Mouse (Mus musculus) heart, embryonic 11.5 days (tissue): ENCODE measurements at regions not wholly inside any gene's neighbourhood (a gene's known extent, or its start where the extent isn't known, plus 50 kb on each side); places are given as distances from the start of the nearest gene placed in this dataset.
"Not testable (repeated sequence)": the region's sequence is repeated elsewhere in the genome, so short reads cannot be mapped to it uniquely, and the experiment has no call there.

ENCODE experiments used
- ATAC-seq: fragments of 200-750 bp; cut with Nextera tagmentation; replicated peaks from 2 replicates; pipeline ENCODE4 v1.8.0; 2017; ENCODE audit warnings: moderate library complexity; ENCODE audit not compliant: insufficient number of reproducible peaks, low FRiP score, low TSS enrichment
- H3K27ac ChIP-seq: fragments of 300-500 bp; sonication (generic); 2 replicates; pipeline ENCODE4 v1.5.1; 2014; ENCODE audit warnings: mild to moderate bottlenecking, low read depth, low read length
- H3K27me3 ChIP-seq: fragments of 300-500 bp; sonication (generic); 2 replicates; pipeline ENCODE4 v1.6.1; 2014; ENCODE audit warnings: mild to moderate bottlenecking, low read length, mixed read lengths; ENCODE audit not compliant: control insufficient read depth, insufficient read depth
- H3K36me3 ChIP-seq: fragments of 300-500 bp; sonication (generic); 2 replicates; pipeline ENCODE4 v1.6.1; 2014; ENCODE audit warnings: mild to moderate bottlenecking, low read length, moderate library complexity, mixed read lengths; ENCODE audit not compliant: control insufficient read depth, insufficient read depth
- H3K4me1 ChIP-seq: fragments of 300-500 bp; sonication (generic); 2 replicates; pipeline ENCODE4 v1.6.1; 2014; ENCODE audit warnings: low read length; ENCODE audit not compliant: control insufficient read depth, insufficient read depth
- H3K4me2 ChIP-seq: fragments of 300-500 bp; sonication (generic); 2 replicates; pipeline ENCODE4 v1.6.1; 2014; ENCODE audit warnings: mild to moderate bottlenecking, moderate library complexity
- H3K4me3 ChIP-seq: fragments of 300-500 bp; sonication (generic); 2 replicates; pipeline ENCODE4 v1.5.1; 2014; ENCODE audit warnings: low read depth, low read length
- H3K9ac ChIP-seq: fragments of 300-500 bp; sonication (generic); 2 replicates; pipeline ENCODE4 v1.6.1; 2014; ENCODE audit warnings: mild to moderate bottlenecking, low read depth, low read length, moderate library complexity
- H3K9me3 ChIP-seq: fragments of 300-500 bp; sonication (generic); replicated peaks from 2 replicates; pipeline ENCODE4 v1.6.1; 2016; ENCODE audit warnings: low read length; ENCODE audit not compliant: control insufficient read depth
- WGBS: fragments of 180-500 bp; shearing (Covaris S2); extraction: QIAGEN DNeasy Blood & Tissue Kit; methylation state at CpG from one replicate; pipeline ENCODE4 v1.1.7; 2014; ENCODE audit not compliant: insufficient replicate concordance; 5-methylcytosine and 5-hydroxymethylcytosine counted together

DNA sequence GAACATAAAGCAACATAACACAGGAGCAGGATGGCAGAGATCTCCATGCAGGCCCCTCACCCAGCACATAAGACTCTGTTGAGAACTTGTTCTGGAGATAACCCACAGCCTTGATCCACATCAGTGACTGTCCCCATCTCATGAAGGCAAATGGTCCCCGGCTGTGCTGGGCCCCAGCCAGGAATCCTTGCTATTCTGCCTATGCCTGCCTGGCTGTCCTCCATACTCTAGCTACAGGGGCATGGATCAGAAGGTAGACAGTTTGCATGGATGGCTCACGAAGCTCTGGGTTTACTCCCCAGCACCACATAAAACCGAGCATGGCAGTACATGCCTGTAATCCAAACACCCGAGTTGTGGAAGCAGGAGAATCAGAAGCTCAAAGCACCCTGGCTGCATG lies 61.2 kb downstream of the Rhob start:
- H3K4me2 ChIP-seq, result no peak overlapping the region
- no peaks in the 10 kb centered on the region for H3K27me3 ChIP-seq
- no peaks in the 10 kb centered on the region for H3K9me3 ChIP-seq
- no peaks in the 10 kb centered on the region for H3K36me3 ChIP-seq
- no peak overlapping the region for H3K4me3 ChIP-seq
- H3K27ac ChIP-seq, result no peak overlapping the region
- no peak for ATAC-seq
- H3K9ac ChIP-seq, result no peak overlapping the region
- 63% methylated on average over 4 of the region's 4 CpGs for WGBS
- H3K4me1 ChIP-seq, result peaks cover 12% of the 10 kb centered on the region

DNA sequence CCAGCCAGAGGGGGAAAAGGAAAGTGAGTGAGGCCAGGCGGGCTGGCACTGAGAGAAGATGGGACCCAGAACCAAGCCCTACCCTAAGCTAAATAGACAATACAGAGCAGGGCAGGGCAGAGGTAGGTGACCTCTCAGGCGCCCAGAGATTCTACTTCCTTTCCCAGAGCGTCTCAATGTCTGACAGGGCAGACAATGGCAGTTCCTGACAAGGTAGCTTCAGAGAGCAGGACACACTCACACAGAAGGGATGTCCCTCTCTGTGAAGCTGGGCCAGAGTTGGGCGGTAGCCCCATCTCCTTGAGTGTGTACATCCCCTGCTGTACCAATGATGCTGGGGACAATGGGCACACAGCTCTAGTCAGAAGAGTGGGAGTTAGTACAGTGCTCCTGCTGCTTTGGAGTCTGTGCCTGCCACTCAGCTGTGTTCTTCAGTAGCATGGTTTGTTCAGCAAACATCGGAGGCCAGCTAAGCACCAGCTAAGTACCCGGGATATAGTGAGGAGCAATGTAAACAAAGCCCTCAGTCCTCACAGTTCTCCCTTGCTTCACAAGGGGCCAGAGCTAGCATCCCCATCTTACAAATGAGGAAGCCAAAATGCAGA lies 62.7 kb downstream of the Rhob start:
- Histone ChIP-seq H3K27me3 (no peaks in the 10 kb centered on the region), H3K36me3 (no peaks in the 10 kb centered on the region), H3K4me2 (no peak overlapping the region), H3K27ac (no peak overlapping the region; the same call in 1 of the 2 replicates), H3K9me3 (no peaks in the 10 kb centered on the region), H3K4me1 (peaks cover 15% of the 10 kb centered on the region), H3K4me3 (no peak overlapping the region), H3K9ac (no peak overlapping the region)
- ATAC-seq, result no peak
- WGBS, result 55% methylated on average over 6 of the region's 6 CpGs

DNA sequence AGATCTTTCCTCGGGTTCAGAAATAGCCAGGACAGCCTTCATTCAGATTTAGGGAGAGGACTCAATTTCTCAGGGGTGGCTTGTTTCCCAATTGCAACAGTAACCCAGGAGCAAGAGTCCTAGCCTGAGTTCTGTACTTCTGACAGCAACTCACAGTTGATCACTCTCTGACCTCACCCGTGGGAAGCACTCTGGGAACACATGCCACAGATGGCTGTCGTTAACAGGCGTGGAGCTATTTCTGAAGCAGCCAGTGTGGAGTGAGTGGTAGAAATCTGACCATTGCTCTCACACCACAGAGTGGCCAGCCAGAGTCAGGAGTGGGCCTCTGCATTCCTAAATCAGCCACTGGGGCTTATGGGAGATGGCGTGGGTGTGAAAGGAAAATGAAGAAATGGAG lies 63.3 kb downstream of the Rhob start:
- H3K4me1 ChIP-seq, result peaks cover 17% of the 10 kb centered on the region
- no peaks in the 10 kb centered on the region for H3K9me3 ChIP-seq
- ATAC-seq, result no peak
- no peaks in the 10 kb centered on the region for H3K36me3 ChIP-seq
- H3K4me3 ChIP-seq, result no peak overlapping the region
- no peak overlapping the region; the same call in 1 of the 2 replicates for H3K27ac ChIP-seq
- H3K4me2 ChIP-seq, result no peak overlapping the region
- no peaks in the 10 kb centered on the region for H3K27me3 ChIP-seq
- 44% methylated on average over 5 of the region's 5 CpGs for WGBS
- no peak overlapping the region for H3K9ac ChIP-seq

DNA sequence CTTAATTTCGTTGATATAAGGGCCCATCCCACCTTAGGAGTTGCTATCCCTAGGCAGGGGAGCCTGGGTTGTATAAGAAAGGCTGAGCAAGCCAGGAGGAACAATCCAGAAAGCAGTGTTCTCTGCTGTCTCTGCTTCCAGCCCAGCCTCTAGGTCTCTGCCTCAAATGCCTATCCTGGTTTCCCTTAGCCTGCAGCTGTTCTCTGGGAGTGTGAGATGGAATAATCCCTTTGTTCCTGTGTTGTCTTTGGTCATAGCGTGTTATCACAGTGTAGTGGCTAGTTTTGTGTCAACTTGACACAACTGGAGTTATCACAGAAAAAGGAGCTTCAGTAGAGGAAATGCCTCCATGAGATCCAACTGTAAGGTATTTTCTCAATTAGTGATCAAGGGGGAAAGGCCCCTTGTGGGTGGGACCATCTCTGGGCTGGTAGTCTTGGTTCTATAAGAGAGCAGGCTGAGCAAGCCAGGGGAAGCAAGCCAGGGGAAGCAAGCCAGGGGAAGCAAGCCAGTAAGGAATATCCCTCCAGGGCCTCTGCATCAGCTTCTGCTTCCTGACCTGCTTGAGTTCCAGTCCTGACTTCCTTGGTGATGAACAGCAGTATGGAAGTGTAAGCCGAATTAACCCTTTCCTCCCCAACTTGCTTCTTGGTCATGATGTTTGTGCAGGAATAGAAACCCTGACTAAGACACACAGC lies 64.0 kb downstream of the Rhob start:
- ATAC-seq, result not testable (repeated sequence)

DNA sequence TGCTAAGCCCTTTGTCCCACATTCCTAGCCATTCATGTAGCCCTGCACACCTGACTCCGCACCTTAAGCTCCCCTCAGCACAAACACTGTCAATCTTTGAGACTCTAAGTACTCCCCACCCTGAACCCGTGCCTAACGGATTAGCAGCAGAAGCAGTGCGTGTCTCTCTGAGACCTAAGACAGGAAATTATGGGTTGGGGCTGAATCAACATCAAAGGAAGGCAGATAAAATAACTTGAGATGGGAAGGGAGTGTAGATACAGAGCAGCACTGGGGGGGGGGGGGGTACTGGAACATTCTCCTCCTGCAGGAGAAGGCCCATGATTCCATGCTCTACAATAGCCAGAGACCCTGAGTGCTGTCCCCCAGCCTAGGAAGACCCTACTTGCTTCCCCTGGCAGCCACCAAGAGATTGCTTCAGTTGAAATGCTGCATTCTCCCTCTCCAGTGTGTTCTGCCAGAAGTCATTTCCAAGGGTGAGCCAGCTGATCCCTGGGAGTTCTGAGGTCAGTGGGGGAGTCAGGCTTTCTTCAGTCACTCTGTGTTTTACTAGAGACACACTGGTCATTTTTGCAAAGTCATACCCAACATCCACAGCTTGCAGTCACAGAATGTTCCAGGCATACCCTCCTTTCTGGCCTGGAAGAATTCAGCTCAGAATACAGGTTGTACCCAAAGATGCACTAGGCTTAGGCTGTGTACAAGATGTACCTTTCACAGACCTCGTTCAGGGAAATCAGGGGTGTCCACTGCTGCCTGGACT lies 71.4 kb downstream of the Rhob start:
- ATAC-seq, result no peak
- WGBS, result 48% methylated on average over 5 of the region's 5 CpGs
- Histone ChIP-seq H3K4me1 (peaks cover 5% of the 10 kb centered on the region; the same call in 1 of the 2 replicates), H3K27me3 (no peaks in the 10 kb centered on the region), H3K36me3 (no peaks in the 10 kb centered on the region), H3K9me3 (no peaks in the 10 kb centered on the region), H3K4me3 (no peak overlapping the region), H3K9ac (no peak overlapping the region), H3K4me2 (no peak overlapping the region), H3K27ac (no peak overlapping the region)

More for the DNA sequence above, 64.0 kb downstream of the Rhob start:
- 70% methylated on average over 3 of the region's 3 CpGs for WGBS
- not testable (repeated sequence) for H3K27ac ChIP-seq, H3K9me3 ChIP-seq, H3K27me3 ChIP-seq, H3K36me3 ChIP-seq, H3K4me2 ChIP-seq, H3K9ac ChIP-seq, H3K4me3 ChIP-seq
- H3K4me1 ChIP-seq, result peaks cover 17% of the 10 kb centered on the region

DNA sequence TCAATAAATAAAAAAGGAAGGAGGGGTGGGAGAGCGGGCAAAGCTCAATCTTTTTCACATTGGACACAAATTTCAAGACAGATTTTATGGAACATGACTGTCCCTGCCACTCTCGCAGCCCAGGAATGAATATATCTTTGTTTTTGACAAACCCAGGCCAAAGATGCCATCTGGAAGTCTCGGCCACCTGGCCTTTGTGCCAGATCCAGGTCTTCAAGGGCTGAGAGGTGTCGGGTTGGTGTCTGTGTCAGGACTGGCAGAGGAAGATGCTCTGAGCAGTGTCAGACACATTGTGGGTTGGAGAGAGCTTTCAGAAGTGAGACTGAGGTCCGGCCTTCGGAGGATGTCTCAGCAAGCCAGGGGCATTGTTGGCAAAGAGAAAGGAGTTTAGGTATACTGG lies 75.3 kb downstream of the Rhob start:
- H3K4me1 ChIP-seq, result no peaks in the 10 kb centered on the region
- H3K4me3 ChIP-seq, result no peak overlapping the region
- no peak overlapping the region for H3K27ac ChIP-seq
- H3K36me3 ChIP-seq, result no peaks in the 10 kb centered on the region
- H3K9ac ChIP-seq, result no peak overlapping the region
- H3K9me3 ChIP-seq, result no peaks in the 10 kb centered on the region
- 88% methylated on average over 6 of the region's 6 CpGs for WGBS
- no peak for ATAC-seq
- H3K4me2 ChIP-seq, result no peak overlapping the region
- no peaks in the 10 kb centered on the region for H3K27me3 ChIP-seq

DNA sequence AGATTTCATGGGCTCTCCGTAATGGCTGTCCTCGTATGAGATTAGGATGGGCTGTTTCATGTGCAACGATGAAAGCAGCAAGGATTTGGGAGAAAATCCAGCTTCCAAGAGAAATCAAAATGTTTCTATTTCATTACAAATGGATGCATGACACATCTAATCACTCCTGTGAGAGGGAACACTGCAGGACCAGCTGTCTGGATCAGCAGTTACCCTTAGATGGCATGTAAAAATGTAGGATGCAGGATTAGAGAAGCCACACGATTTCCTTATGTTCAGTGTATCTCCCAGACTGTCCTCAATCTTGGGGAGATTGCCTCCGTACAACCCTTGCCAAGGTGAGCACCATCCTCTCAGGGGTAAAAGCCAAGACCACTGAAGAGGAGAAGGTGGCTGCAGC lies 77.1 kb downstream of the Rhob start:
- Histone ChIP-seq H3K9ac (no peak overlapping the region), H3K36me3 (no peaks in the 10 kb centered on the region), H3K4me1 (no peaks in the 10 kb centered on the region), H3K27me3 (no peaks in the 10 kb centered on the region), H3K27ac (no peak overlapping the region), H3K9me3 (no peaks in the 10 kb centered on the region), H3K4me2 (no peak overlapping the region), H3K4me3 (no peak overlapping the region)
- ATAC-seq, result no peak
- 53% methylated on average over 5 of the region's 5 CpGs for WGBS

DNA sequence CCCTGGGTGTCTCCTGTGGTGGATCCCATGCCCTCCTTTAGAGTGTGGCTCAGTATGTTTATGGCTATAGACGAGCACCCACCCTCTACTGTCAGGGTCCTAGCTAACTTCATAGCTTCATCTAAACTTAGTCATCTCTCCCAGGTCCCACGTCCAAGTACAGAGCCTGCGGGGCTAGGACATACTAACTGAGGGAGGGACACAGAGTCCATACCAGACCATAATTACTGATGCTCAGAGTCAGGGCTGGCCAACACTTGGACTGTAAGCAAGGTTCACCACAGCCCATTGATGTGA lies 78.6 kb downstream of the Rhob start:
- ATAC-seq, result no peak
- Histone ChIP-seq H3K36me3 (no peaks in the 10 kb centered on the region), H3K4me3 (no peak overlapping the region), H3K27me3 (no peaks in the 10 kb centered on the region), H3K27ac (no peak overlapping the region), H3K9ac (no peak overlapping the region), H3K9me3 (no peaks in the 10 kb centered on the region), H3K4me1 (no peaks in the 10 kb centered on the region), H3K4me2 (no peak overlapping the region)
- 87% methylated on average over 3 of the region's 3 CpGs for WGBS
